Mouse (Mus musculus): ENCODE results near the gene Gm6309. TPM values are rescaled to one million over a fixed set of nuclear protein-coding genes. Genes with fewer than 3 reads are reported as not detected.

Gm6309 gene
- not detected for polyA plus RNA-seq (2015; fragmentation: Illumina TruSeq; extraction: RNeasy Lipid Tissue Mini Kit (QIAGEN cat#74804); ENCODE audit: low read depth, low replicate concordance)

DNA sequence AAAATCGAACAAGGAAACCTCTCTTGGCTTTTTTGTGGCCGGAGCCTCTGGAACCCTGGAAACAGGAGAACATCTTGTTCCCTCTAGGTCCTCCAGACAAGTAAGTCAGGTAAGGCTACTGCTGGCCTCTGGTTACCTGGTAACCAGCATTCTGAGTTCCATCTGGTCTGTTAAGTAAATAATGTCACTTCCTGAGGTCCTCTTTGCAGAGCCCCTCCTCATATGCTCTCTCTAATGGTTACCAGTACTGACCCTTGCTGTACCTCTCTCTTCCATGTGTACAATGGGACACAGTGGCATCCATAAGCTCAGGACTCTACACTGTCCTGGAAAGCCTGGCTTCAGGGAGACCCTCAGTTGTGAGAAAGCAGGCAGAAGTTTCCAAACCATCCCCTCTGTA is at the start of gene Gm6309:
Gene Gm6309, minus strand, starts transcription at position 101 of the 400 bp plus-strand sequence.

DNA sequence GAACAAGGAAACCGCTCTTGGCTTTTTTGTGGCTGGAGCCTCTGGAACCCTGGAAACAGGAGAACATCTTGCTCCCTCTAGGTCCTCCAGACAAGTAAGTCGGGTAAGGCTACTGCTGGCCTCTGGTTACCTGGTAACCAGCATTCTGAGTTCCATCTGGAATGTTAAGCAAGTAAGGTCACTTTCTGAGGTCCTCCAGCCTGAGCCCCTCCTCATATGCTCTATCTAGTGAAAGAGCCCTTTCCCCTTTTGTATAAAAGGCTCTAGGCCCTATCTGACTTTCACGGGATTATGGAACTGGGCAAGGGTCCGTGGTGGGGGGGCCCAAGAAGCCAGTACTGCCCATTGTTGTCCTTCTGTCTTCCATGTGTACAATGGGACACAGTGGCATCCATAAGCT is 14.7 kb upstream of the Gm6309 start, which contains the start of gene 1700001J03Rik:
Gene 1700001J03Rik, minus strand, starts transcription at position 101 of the 400 bp plus-strand sequence.

DNA sequence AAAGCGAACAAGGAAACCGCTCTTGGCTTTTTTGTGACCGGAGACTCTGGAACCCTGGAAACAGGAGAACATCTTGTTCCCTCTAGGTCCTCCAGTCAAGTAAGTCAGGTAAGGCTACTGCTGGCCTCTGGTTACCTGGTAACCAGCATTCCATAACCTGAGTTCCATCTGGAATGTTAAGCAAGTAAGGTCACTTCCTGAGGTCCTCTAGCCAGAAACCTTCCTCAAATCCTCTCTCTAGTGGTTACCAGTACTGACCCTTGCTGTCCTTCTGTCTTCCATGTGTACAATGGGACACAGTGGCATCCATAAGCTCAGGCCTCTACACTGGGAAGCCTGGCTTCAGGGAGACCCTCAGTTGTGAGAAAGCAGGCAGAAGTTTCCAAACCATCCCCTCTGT is 10.1 kb downstream of the Gm6309 start, which contains the start of gene Gm5565:
Gene Gm5565, minus strand, starts transcription at position 101 of the 400 bp plus-strand sequence.

Other genes with a start within 250 kb of the Gm6309 start
- not detected for gene Cyp3a25, start 161.1 kb downstream of the Gm6309 start, polyA plus RNA-seq (2015; fragmentation: Illumina TruSeq; extraction: RNeasy Lipid Tissue Mini Kit (QIAGEN cat#74804); ENCODE audit: low read depth, low replicate concordance)
- gene Cyp3a59, start 91.5 kb downstream of the Gm6309 start, polyA plus RNA-seq (2015; fragmentation: Illumina TruSeq; extraction: RNeasy Lipid Tissue Mini Kit (QIAGEN cat#74804); ENCODE audit: low read depth, low replicate concordance): not detected
- gene Gm5565, start 10.2 kb downstream of the Gm6309 start, polyA plus RNA-seq (2015; fragmentation: Illumina TruSeq; extraction: RNeasy Lipid Tissue Mini Kit (QIAGEN cat#74804); ENCODE audit: low read depth, low replicate concordance): not detected
- gene 1700001J03Rik, start 14.6 kb upstream of the Gm6309 start, polyA plus RNA-seq (2015; fragmentation: Illumina TruSeq; extraction: RNeasy Lipid Tissue Mini Kit (QIAGEN cat#74804); ENCODE audit: low read depth, low replicate concordance): not detected
- gene Rnf6, start 50.8 kb upstream of the Gm6309 start, polyA plus RNA-seq (2015; fragmentation: Illumina TruSeq; extraction: RNeasy Lipid Tissue Mini Kit (QIAGEN cat#74804); ENCODE audit: low read depth, low replicate concordance): 53.9 TPM
- gene Cdk8, start 60.5 kb upstream of the Gm6309 start, polyA plus RNA-seq (2015; fragmentation: Illumina TruSeq; extraction: RNeasy Lipid Tissue Mini Kit (QIAGEN cat#74804); ENCODE audit: low read depth, low replicate concordance): 18.1 TPM
- gene Wasf3, start 214.3 kb upstream of the Gm6309 start, polyA plus RNA-seq (2015; fragmentation: Illumina TruSeq; extraction: RNeasy Lipid Tissue Mini Kit (QIAGEN cat#74804); ENCODE audit: low read depth, low replicate concordance): 58.5 TPM

Data from brain, adult 10 weeks (tissue).